Mouse (Mus musculus) bone marrow macrophage, adult 2 months (primary cell): Measurements from ENCODE around the gene Chst2.

ENCODE experiments used
- CTCF ChIP-seq: IDR thresholded peaks from 2 replicates; pipeline ENCODE4 v1.5.1; 2012; ENCODE audit warnings: low read depth, mild to moderate bottlenecking, low read length, moderate library complexity
- POLR2A ChIP-seq: IDR thresholded peaks from 2 replicates; pipeline ENCODE4 v1.6.1; 2012; ENCODE audit warnings: mild to moderate bottlenecking, low read depth, low read length, borderline replicate concordance

GRCm38 (mm10) chr9:95375966-95376365 is 30.6 kb downstream of the Chst2 start:
- TF ChIP-seq CTCF, result no peak
- no peak for TF ChIP-seq POLR2A
